Mouse (Mus musculus) heart, adult 2 months (tissue): ENCODE data around the gene Kcnh1.

Experiments
- CTCF ChIP-seq: fragments of 200-600 bp; IDR thresholded peaks from 2 replicates; pipeline ENCODE4 v1.8.1; 2022; ENCODE audit warnings: antibody characterized with exemption, mild to moderate bottlenecking, moderate library complexity
- EP300 ChIP-seq: fragments of 200-500 bp; IDR thresholded peaks from 2 replicates; pipeline ENCODE4 v1.6.1; 2011; ENCODE audit warnings: low read depth, low read length, control low read depth; ENCODE audit not compliant: insufficient read depth
- POLR2A ChIP-seq: fragments of 200-500 bp; IDR thresholded peaks from 2 replicates; pipeline ENCODE4 v1.6.1; 2011; ENCODE audit warnings: mild to moderate bottlenecking, low read depth, low read length, control low read depth; ENCODE audit not compliant: insufficient read depth

DNA sequence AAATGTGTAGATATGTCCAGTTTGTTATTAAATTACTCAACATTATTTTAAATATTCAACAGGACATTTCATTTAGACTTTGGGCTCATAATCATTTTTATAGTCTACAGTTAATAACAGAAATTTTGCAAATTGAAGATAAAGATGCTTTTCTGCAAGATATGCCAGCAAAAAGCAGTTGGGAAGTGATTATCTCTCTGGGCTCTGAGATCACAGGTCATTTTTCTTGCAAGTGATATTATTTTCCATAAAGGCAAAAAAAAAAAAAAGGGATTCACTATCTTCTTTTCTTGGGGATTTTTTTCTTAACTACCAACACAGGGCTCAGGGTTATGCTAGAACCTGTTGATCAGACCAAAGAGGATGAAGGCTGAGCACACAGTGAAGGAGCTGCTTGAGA is 342.4 kb downstream of the Kcnh1 start:
- TF ChIP-seq POLR2A, result no peak
- TF ChIP-seq CTCF, result no peak
- no peak for TF ChIP-seq EP300
